Mouse (Mus musculus) intestine, embryonic 14.5 days (tissue): ENCODE measurements around the gene Tmem245. TPM values are rescaled to one million over a fixed set of nuclear protein-coding genes. Genes with fewer than 3 reads are reported as not detected.
A peak's percentile ranks its signal among the peaks of the same experiment; 100 is the strongest.

Experiments
- ATAC-seq: fragments of 200-750 bp; cut with Nextera tagmentation; replicated peaks from 2 replicates; pipeline ENCODE4 v1.8.0; 2017; ENCODE audit warnings: low read depth, moderate number of reproducible peaks, moderate TSS enrichment, moderate library complexity; ENCODE audit not compliant: low FRiP score, low TSS enrichment
- DNase-seq: peaks from one replicate; pipeline ENCODE4 v3.0.0-alpha.2; 2018; ENCODE audit warnings: low spot score
- H3K27ac ChIP-seq: fragments of 300-500 bp; sonication (generic); 2 replicates; pipeline ENCODE4 v1.5.1; 2014; ENCODE audit warnings: low read depth, mild to moderate bottlenecking, control low read depth
- H3K27me3 ChIP-seq: fragments of 300-500 bp; sonication (generic); replicated peaks from 2 replicates; pipeline ENCODE4 v1.6.1; 2014; ENCODE audit warnings: low read length, control low read depth; ENCODE audit not compliant: control insufficient read depth, insufficient read depth
- H3K36me3 ChIP-seq: fragments of 300-500 bp; sonication (generic); 2 replicates; pipeline ENCODE4 v1.6.1; 2014; ENCODE audit warnings: low read length, control low read depth; ENCODE audit not compliant: control insufficient read depth, insufficient read depth
- H3K4me1 ChIP-seq: fragments of 300-500 bp; sonication (generic); replicated peaks from 2 replicates; pipeline ENCODE4 v1.6.1; 2014; ENCODE audit warnings: low read length, control low read depth, mixed read lengths; ENCODE audit not compliant: control insufficient read depth, insufficient read depth
- H3K4me2 ChIP-seq: fragments of 300-500 bp; sonication (generic); 2 replicates; pipeline ENCODE4 v1.6.1; 2014; ENCODE audit warnings: low read length
- H3K4me3 ChIP-seq: fragments of 300-500 bp; sonication (generic); 2 replicates; pipeline ENCODE4 v1.5.1; 2014; ENCODE audit warnings: low read depth, low read length, control low read depth, mixed read lengths
- H3K9ac ChIP-seq: fragments of 300-500 bp; sonication (generic); 2 replicates; pipeline ENCODE4 v1.6.1; 2014; ENCODE audit warnings: mild to moderate bottlenecking, low read length
- H3K9me3 ChIP-seq: fragments of 300-500 bp; sonication (generic); 2 replicates; pipeline ENCODE4 v1.6.1; 2016; ENCODE audit warnings: low read length, control low read depth; ENCODE audit not compliant: control insufficient read depth
- WGBS: fragments of 180-500 bp; shearing (Covaris S2); extraction: QIAGEN DNeasy Blood & Tissue Kit; methylation state at CpG from one replicate; pipeline ENCODE4 v1.1.7; 2014; 5-methylcytosine and 5-hydroxymethylcytosine counted together
- polyA plus RNA-seq: library from polyadenylated mRNA; unstranded; fragments of >200 nt; fragmentation: Nextera tagmentation; extraction: Ambion mirVana; gene quantifications from 2 replicates; pipeline ENCODE4 v1.2.1, GENCODE M21; 2014

The Tmem245 gene
- 11.1 and 11.4 TPM in 2 replicates for polyA plus RNA-seq

DNA sequence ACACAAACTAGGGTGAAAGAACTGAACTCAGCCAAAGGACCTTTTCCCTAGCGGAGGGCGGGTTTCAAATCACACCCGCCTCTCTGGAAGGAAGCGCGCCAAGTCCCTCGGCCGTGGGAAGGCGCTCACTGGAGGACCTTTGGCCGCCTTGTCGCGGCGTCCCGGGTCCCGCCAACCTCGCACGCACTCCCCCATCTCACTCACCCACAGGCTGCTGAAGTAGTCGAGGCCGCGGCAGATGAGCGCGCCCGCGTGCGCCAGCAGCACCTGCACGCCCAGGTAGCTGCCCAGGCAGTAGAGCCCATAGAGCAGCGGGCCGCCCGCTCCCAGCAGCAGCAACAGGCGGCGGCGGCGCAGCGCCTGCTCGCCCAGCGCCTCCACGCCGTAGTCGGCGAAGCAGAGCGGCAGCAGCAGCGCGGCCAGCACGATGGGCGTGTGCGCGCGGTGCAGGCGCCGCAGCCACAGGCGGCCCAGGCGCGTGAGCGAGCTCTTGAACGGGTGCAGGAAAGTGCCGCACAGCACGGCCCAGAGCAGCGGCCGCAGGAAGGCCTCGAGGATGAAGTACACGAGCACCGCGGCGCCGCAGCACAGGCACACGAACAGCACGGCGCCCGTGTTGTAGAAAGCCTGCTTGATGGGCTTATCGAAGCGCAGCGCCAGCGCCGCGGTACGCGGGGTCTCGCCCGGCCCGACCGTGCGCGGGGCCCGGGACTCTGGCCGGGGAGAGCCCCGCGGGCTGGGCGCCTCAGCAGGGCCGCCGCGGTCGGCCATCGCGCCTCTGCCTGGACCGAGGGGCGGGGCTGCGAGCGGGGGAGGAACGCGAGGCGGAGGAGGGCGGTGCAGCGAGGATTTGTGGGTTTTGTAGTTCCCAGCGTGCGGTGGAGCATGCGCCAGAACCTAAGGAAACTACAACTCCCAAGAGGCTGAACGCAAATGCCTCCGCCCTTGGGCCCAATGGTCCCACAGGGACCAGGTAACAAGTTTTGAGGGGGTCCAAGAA, at the start of gene Tmem245:
TSS of gene Tmem245 (minus strand) at position 797 of the 1,000 bp plus-strand sequence.
- WGBS = under 1% methylated on average over 107 of the region's 107 CpGs
- DNase-seq = peak; percentile 92

DNA sequence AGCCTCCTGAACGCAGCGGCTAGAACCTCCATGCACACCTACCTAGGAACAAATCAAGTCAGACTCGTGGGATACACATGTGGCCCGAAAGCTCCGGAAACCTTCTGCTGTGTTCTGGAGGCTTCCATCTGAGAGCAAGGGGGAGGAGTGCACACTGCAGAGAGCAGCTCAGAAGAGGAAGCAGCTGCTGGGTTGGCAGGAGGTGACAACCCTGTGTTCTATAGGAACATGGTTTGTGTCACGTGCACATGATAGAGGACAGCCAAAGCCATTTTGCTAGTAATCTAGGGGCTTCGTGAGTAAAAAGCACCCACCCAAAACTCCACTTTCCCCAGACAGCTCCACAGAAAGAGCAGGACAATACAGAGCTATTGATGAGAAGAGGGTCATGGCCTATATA, 46.1 kb upstream of the Tmem245 start:
- Histone ChIP-seq H3K27me3 (peaks cover 39% of the 10 kb centered on the region), H3K36me3 (no peaks in the 10 kb centered on the region), H3K9ac (no peak overlapping the region), H3K9me3 (0 out of 2 replicates have a peak, but pooled peaks cover 3% of the 10 kb centered on the region), H3K4me3 (no peak overlapping the region), H3K27ac (no peak overlapping the region), H3K4me1 (no peaks in the 10 kb centered on the region), H3K4me2 (no peak overlapping the region)
- ATAC-seq (no peak), DNase-seq (no peak)
- 79% methylated on average over 7 of the region's 7 CpGs for WGBS

More for the DNA sequence above, at the start of gene Tmem245:
- peak within 1 kb of the TSS; percentile 74 for H3K27ac ChIP-seq
- H3K36me3 ChIP-seq = no peaks in the 10 kb centered on the region
- no peaks in the 10 kb centered on the region for H3K27me3 ChIP-seq
- H3K4me1 ChIP-seq = peaks cover 30% of the 10 kb centered on the region
- ATAC-seq = peak; percentile 95
- H3K9ac ChIP-seq = peak within 1 kb of the TSS; percentile 66
- peak within 1 kb of the TSS; percentile 86 for H3K4me2 ChIP-seq
- H3K4me3 ChIP-seq = peak within 1 kb of the TSS; percentile 76
- H3K9me3 ChIP-seq = no peaks in the 10 kb centered on the region

DNA sequence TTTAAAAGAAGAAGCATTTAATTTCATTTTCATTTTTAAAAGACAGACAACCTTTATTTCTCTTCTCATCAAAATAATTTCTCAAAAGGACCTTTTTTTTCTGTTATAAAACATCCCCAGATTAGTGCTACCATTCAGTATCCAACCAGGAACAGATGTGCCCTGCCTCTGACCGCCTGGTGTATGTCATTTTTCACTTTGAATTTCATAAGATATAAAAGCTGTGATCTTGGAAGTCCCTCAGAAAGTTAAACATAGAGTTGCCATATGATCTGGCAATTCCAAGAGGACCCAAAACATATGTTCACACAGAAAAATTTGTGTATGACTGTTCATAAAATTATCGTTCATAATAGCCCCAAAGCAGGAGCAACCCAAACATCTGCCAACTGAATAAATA, 44.7 kb upstream of the Tmem245 start:
- no peak for DNase-seq
- ATAC-seq = no peak
- Histone ChIP-seq H3K4me2 (no peak overlapping the region), H3K9ac (no peak overlapping the region), H3K4me1 (no peaks in the 10 kb centered on the region), H3K27ac (no peak overlapping the region), H3K27me3 (peaks cover 43% of the 10 kb centered on the region), H3K9me3 (0 out of 2 replicates have a peak, but pooled peaks cover 8% of the 10 kb centered on the region), H3K4me3 (no peak overlapping the region), H3K36me3 (no peaks in the 10 kb centered on the region)
- 70% methylated on average over 2 of the region's 2 CpGs for WGBS

GRCm38 (mm10) chr4:56990215-56990584, 43.0 kb upstream of the Tmem245 start, which contains the start of gene Frrs1l:
TSS of gene Frrs1l (minus strand) at chr4:56990391.
- DNase-seq = no peak
- WGBS = under 1% methylated on average over 19 of the region's 44 CpGs
- peak; percentile 47; the same call in 1 of the 2 replicates for ATAC-seq

GRCm38 (mm10) chr4:56989431-56990214, 42.4 kb upstream of the Tmem245 start:
- peak overlapping the region; percentile 53 for H3K9ac ChIP-seq
- H3K4me3 ChIP-seq = peak overlapping the region; percentile 57
- H3K9me3 ChIP-seq = 0 out of 2 replicates have a peak, but pooled peaks cover 8% of the 10 kb centered on the region
- H3K27me3 ChIP-seq = peaks cover 43% of the 10 kb centered on the region
- DNase-seq = peak; percentile 65
- H3K36me3 ChIP-seq = no peaks in the 10 kb centered on the region
- ATAC-seq = peak; percentile 43; the same call in 1 of the 2 replicates
- 8% methylated on average over 32 of the region's 45 CpGs for WGBS
- H3K27ac ChIP-seq = no peak overlapping the region
- H3K4me2 ChIP-seq = peak overlapping the region; percentile 98
- no peaks in the 10 kb centered on the region for H3K4me1 ChIP-seq

More at GRCm38 (mm10) chr4:56990215-56990584, 43.0 kb upstream of the Tmem245 start, which contains the start of gene Frrs1l:
- H3K27me3 ChIP-seq = peaks cover 43% of the 10 kb centered on the region
- peak within 1 kb of the TSS; percentile 98 for H3K4me2 ChIP-seq
- H3K4me3 ChIP-seq = peak within 1 kb of the TSS; percentile 57
- no peaks in the 10 kb centered on the region for H3K4me1 ChIP-seq
- 0 out of 2 replicates have a peak, but pooled peaks cover 8% of the 10 kb centered on the region for H3K9me3 ChIP-seq
- H3K36me3 ChIP-seq = no peaks in the 10 kb centered on the region
- H3K9ac ChIP-seq = peak within 1 kb of the TSS; percentile 53
- no peak within 1 kb of the TSS for H3K27ac ChIP-seq

- Histone ChIP-seq H3K4me2 (no peak overlapping the region), H3K27ac (no peak overlapping the region), H3K9me3 (no peaks in the 10 kb centered on the region), H3K4me3 (no peak overlapping the region), H3K27me3 (no peaks in the 10 kb centered on the region), H3K4me1 (no peaks in the 10 kb centered on the region), H3K9ac (no peak overlapping the region), H3K36me3 (no peaks in the 10 kb centered on the region)
- ATAC-seq (no peak), DNase-seq (peak; percentile 41)
- 76% methylated on average over 7 of the region's 7 CpGs for WGBS
Observed at GRCm38 (mm10) chr4:56965586-56966179, 18.4 kb upstream of the Tmem245 start.

GRCm38 (mm10) chr4:56963687-56964086, 16.4 kb upstream of the Tmem245 start:
- Histone ChIP-seq H3K4me3 (no peak overlapping the region), H3K27ac (no peak overlapping the region), H3K4me2 (no peak overlapping the region), H3K9me3 (no peaks in the 10 kb centered on the region), H3K36me3 (no peaks in the 10 kb centered on the region), H3K4me1 (no peaks in the 10 kb centered on the region), H3K27me3 (no peaks in the 10 kb centered on the region), H3K9ac (no peak overlapping the region)
- WGBS = 83% methylated on average over 6 of the region's 6 CpGs
- ATAC-seq = no peak
- peak; percentile 45 for DNase-seq
